Mouse (Mus musculus) MEL (cell line): ENCODE measurements around the gene Npnt. TPM values are rescaled to one million over a fixed set of nuclear protein-coding genes. Genes with fewer than 3 reads are reported as not detected.

Experiments
- DNase-seq: peaks from one replicate; pipeline ENCODE4 v3.0.0; 2011; ENCODE audit warnings: low read depth, low spot score
- H3K27ac ChIP-seq: 2 replicates; pipeline ENCODE4 v1.5.1; 2012; ENCODE audit warnings: low read depth, mild to moderate bottlenecking, control low read depth, low read length, moderate library complexity; ENCODE audit not compliant: control insufficient read depth
- H3K27me3 ChIP-seq, 2 experiments: fragments of 150-350 bp in 1 of 2; sonication (generic) in 1 of 2; 2 replicates each; pipeline ENCODE4 v1.6.1; 2012; ENCODE audit warnings: low read length in 2 of 2, mild to moderate bottlenecking in 2 of 2, improper control_type of control experiment in 1 of 2, moderate library complexity in 1 of 2; ENCODE audit not compliant: insufficient read depth in 2 of 2, control insufficient read depth in 1 of 2
- H3K36me3 ChIP-seq, 2 experiments: 2 replicates each; pipeline ENCODE4 v1.6.1; 2012 to 2014; ENCODE audit warnings: low read length in 2 of 2, improper control_type of control experiment in 1 of 2, inconsistent platforms in 1 of 2, mild to moderate bottlenecking in 1 of 2; ENCODE audit not compliant: insufficient read depth in 2 of 2, control insufficient read depth in 1 of 2
- H3K4me1 ChIP-seq, 2 experiments: fragments of 150-350 bp in 1 of 2; sonication (generic) in 1 of 2; 2 replicates each; pipeline ENCODE4 v1.6.1; 2012; ENCODE audit warnings: low read length in 2 of 2, improper control_type of control experiment in 1 of 2, mild to moderate bottlenecking in 1 of 2; ENCODE audit not compliant: insufficient read depth in 2 of 2, control insufficient read depth in 1 of 2
- H3K4me3 ChIP-seq, 2 experiments: fragments of 150-350 bp in 1 of 2; sonication (generic) in 1 of 2; 2 replicates each; pipeline ENCODE4 v1.5.1; 2012; ENCODE audit warnings: low read depth in 2 of 2, low read length in 2 of 2, mild to moderate bottlenecking in 2 of 2, moderate library complexity in 2 of 2, control low read depth in 1 of 2, improper control_type of control experiment in 1 of 2; ENCODE audit not compliant: control insufficient read depth in 1 of 2, insufficient read depth in 1 of 2
- H3K79me2 ChIP-seq: 2 replicates; pipeline ENCODE4 v1.6.1; 2012; ENCODE audit warnings: mild to moderate bottlenecking, low read length, moderate library complexity; ENCODE audit not compliant: control insufficient read depth, poor library complexity, insufficient read depth
- H3K9ac ChIP-seq: 2 replicates; pipeline ENCODE4 v1.6.1; 2012; ENCODE audit warnings: low read depth, mild to moderate bottlenecking, control low read depth, low read length, moderate library complexity; ENCODE audit not compliant: control insufficient read depth, poor library complexity, severe bottlenecking
- H3K9me3 ChIP-seq: fragments of 150-350 bp; sonication (generic); replicated peaks from 2 replicates; pipeline ENCODE4 v1.6.1; 2012; ENCODE audit warnings: mild to moderate bottlenecking, low read length, improper control_type of control experiment, moderate library complexity; ENCODE audit not compliant: insufficient read depth
- BHLHE40 ChIP-seq: IDR thresholded peaks from 2 replicates; pipeline ENCODE4 v1.6.1; 2012; ENCODE audit warnings: low read depth, mild to moderate bottlenecking, inconsistent platforms, low read length, improper control_type of control experiment, borderline replicate concordance
- CHD1 ChIP-seq: IDR thresholded peaks from 2 replicates; pipeline ENCODE4 v1.6.1; 2012; ENCODE audit warnings: low read depth, mild to moderate bottlenecking, inconsistent platforms, low read length, improper control_type of control experiment
- CHD2 ChIP-seq: IDR thresholded peaks from 2 replicates; pipeline ENCODE4 v1.6.1; 2011; ENCODE audit warnings: low read length, improper control_type of control experiment
- ELF1 ChIP-seq: IDR thresholded peaks from 2 replicates; pipeline ENCODE4 v1.6.1; 2014; ENCODE audit warnings: low read depth, mild to moderate bottlenecking, inconsistent platforms, low read length, improper control_type of control experiment, moderate library complexity
- ETS1 ChIP-seq: IDR thresholded peaks from 2 replicates; pipeline ENCODE4 v1.6.1; 2012; ENCODE audit warnings: low read depth, mild to moderate bottlenecking, inconsistent platforms, low read length, improper control_type of control experiment, moderate library complexity
- GABPA ChIP-seq: IDR thresholded peaks from 2 replicates; pipeline ENCODE4 v1.6.1; 2012; ENCODE audit warnings: low read depth, mild to moderate bottlenecking, inconsistent platforms, low read length, improper control_type of control experiment, moderate library complexity
- GATA1 ChIP-seq: IDR thresholded peaks from 2 replicates; pipeline ENCODE4 v1.6.1; 2011; ENCODE audit warnings: low read depth, low read length, improper control_type of control experiment
- JUND ChIP-seq: IDR thresholded peaks from 2 replicates; pipeline ENCODE4 v1.6.1; 2011; ENCODE audit warnings: low read depth, mild to moderate bottlenecking, improper control_type of control experiment, low read length
- KAT2A ChIP-seq: conservative IDR thresholded peaks from 2 replicates; pipeline ENCODE4 v1.6.1; 2012; ENCODE audit warnings: low read depth, low read length, improper control_type of control experiment, inconsistent platforms
- MAZ ChIP-seq: IDR thresholded peaks from 2 replicates; pipeline ENCODE4 v1.6.1; 2012; ENCODE audit warnings: low read depth, mild to moderate bottlenecking, inconsistent platforms, low read length, improper control_type of control experiment
- MXI1 ChIP-seq: IDR thresholded peaks from 2 replicates; pipeline ENCODE4 v1.6.1; 2011; ENCODE audit warnings: mild to moderate bottlenecking, low read depth, low read length, improper control_type of control experiment
- MYB ChIP-seq: IDR thresholded peaks from 2 replicates; pipeline ENCODE4 v1.6.1; 2011; ENCODE audit warnings: mild to moderate bottlenecking, low read depth, low read length, improper control_type of control experiment
- MYC ChIP-seq: IDR thresholded peaks from 2 replicates; pipeline ENCODE4 v1.6.1; 2011; ENCODE audit warnings: low read depth, mild to moderate bottlenecking, low read length, improper control_type of control experiment, moderate library complexity
- NELFE ChIP-seq: IDR thresholded peaks from 2 replicates; pipeline ENCODE4 v1.6.1; 2011; ENCODE audit warnings: low read depth, low read length, improper control_type of control experiment
- POLR2AphosphoS2 ChIP-seq: IDR thresholded peaks from 2 replicates; pipeline ENCODE4 v1.6.1; 2011; ENCODE audit warnings: low read length, improper control_type of control experiment
- POLR2AphosphoS5 ChIP-seq: IDR thresholded peaks from 2 replicates; pipeline ENCODE4 v1.6.1; 2012; ENCODE audit warnings: low read depth, borderline replicate concordance, mild to moderate bottlenecking, inconsistent platforms, low read length, moderate library complexity, mixed read lengths
- RCOR1 ChIP-seq: IDR thresholded peaks from 2 replicates; pipeline ENCODE4 v1.6.1; 2012; ENCODE audit warnings: low read depth, mild to moderate bottlenecking, inconsistent platforms, low read length, improper control_type of control experiment
- SMC3 ChIP-seq: IDR thresholded peaks from 2 replicates; pipeline ENCODE4 v1.6.1; 2011; ENCODE audit warnings: low read depth, low read length, improper control_type of control experiment
- UBTF ChIP-seq: IDR thresholded peaks from 2 replicates; pipeline ENCODE4 v1.6.1; 2012; ENCODE audit warnings: low read depth, mild to moderate bottlenecking, inconsistent platforms, low read length, improper control_type of control experiment, moderate library complexity, borderline replicate concordance; ENCODE audit not compliant: insufficient read depth
- USF2 ChIP-seq, 2 experiments: IDR thresholded peaks; 2 replicates each; pipeline ENCODE4 v1.6.1; 2011 to 2012; ENCODE audit warnings: improper control_type of control experiment in 2 of 2, low read length in 2 of 2, borderline replicate concordance in 1 of 2, inconsistent platforms in 1 of 2, low read depth in 1 of 2, mild to moderate bottlenecking in 1 of 2; ENCODE audit not compliant: insufficient read depth in 1 of 2
- ZKSCAN1 ChIP-seq: IDR thresholded peaks from 2 replicates; pipeline ENCODE4 v1.6.1; 2012; ENCODE audit warnings: low read depth, mild to moderate bottlenecking, inconsistent platforms, low read length, improper control_type of control experiment, moderate library complexity
- ZMIZ1 ChIP-seq: IDR thresholded peaks from 2 replicates; pipeline ENCODE4 v1.6.1; 2012; ENCODE audit warnings: low read depth, mild to moderate bottlenecking, inconsistent platforms, low read length, improper control_type of control experiment, moderate library complexity
- ZNF384 ChIP-seq: IDR thresholded peaks from 2 replicates; pipeline ENCODE4 v1.6.1; 2012; ENCODE audit warnings: low read depth, mild to moderate bottlenecking, inconsistent platforms, low read length, improper control_type of control experiment
- polyA plus RNA-seq, 2 experiments: library from polyadenylated mRNA; stranded (reverse) in 1 of 2; unstranded in 1 of 2; fragments of >175 nt in 1 of 2; fragments of >200 nt in 1 of 2; gene quantifications; 2 replicates each; pipeline versions ENCODE4 v1.2.1 to v1.2.4; 2012; ENCODE audit warnings: low replicate concordance in 2 of 2, low read depth in 1 of 2; ENCODE audit not compliant: insufficient read length in 2 of 2, insufficient read depth in 1 of 2, missing spikeins in 1 of 2
- total RNA-seq: library from RNA; depleted of rRNA; stranded (reverse); fragments of 300-350 nt; gene quantifications from 2 replicates; pipeline ENCODE4 v1.2.3, GENCODE M21; 2012

Gene Npnt
- total and polyA plus RNA-seq, 3 experiments: 0.06 TPM; not detected in 2

- no peaks in the 10 kb centered on the region for H3K4me1 ChIP-seq
- H3K9ac ChIP-seq: no peak overlapping the region
- no peak overlapping the region for H3K27ac ChIP-seq
- H3K27me3 ChIP-seq: no peaks in the 10 kb centered on the region
- DNase-seq: no peak
- H3K9me3 ChIP-seq: no peaks in the 10 kb centered on the region
- H3K36me3 ChIP-seq: no peaks in the 10 kb centered on the region; a peak in 1 of 4 replicates
- no peaks in the 10 kb centered on the region for H3K79me2 ChIP-seq
- H3K4me3 ChIP-seq: no peak overlapping the region
- TF ChIP-seq BHLHE40 (no peak), CHD1 (no peak), ZMIZ1 (no peak), RCOR1 (no peak), USF2 (IDR thresholded peaks at IDR 0.05; ENCODE audit: borderline replicate concordance in 1 of 2, insufficient read depth in 1 of 2, low read depth in 1 of 2, low read length in 2 of 2) (no peak), POLR2AphosphoS2 (no peak), MXI1 (no peak), MYB (no peak), SMC3 (no peak), GATA1 (no peak), MAZ (no peak), ETS1 (no peak)
Measured at GRCm38 (mm10) chr3:132983845-132984485, 33.9 kb upstream of the Npnt start.

- no peaks in the 10 kb centered on the region for H3K4me1 ChIP-seq
- H3K27ac ChIP-seq: no peak overlapping the region
- H3K36me3 ChIP-seq: no peaks in the 10 kb centered on the region; a peak in 1 of 4 replicates
- no peaks in the 10 kb centered on the region for H3K9me3 ChIP-seq
- TF ChIP-seq NELFE: no peak
- TF ChIP-seq POLR2AphosphoS2: no peak
- TF ChIP-seq MYC: no peak
- TF ChIP-seq ZKSCAN1: no peak
- no peak for TF ChIP-seq CHD2
- TF ChIP-seq GABPA: no peak
- no peak for TF ChIP-seq MYB
- no peak for TF ChIP-seq CHD1
- TF ChIP-seq GATA1: no peak
- TF ChIP-seq POLR2AphosphoS5: no peak
- no peak for TF ChIP-seq ELF1
- TF ChIP-seq KAT2A: no peak
- TF ChIP-seq JUND: no peak
- TF ChIP-seq ZNF384: no peak
- TF ChIP-seq UBTF: no peak
- no peak overlapping the region for H3K9ac ChIP-seq
- no peak overlapping the region for H3K4me3 ChIP-seq
- no peak for DNase-seq
- no peaks in the 10 kb centered on the region for H3K79me2 ChIP-seq
- H3K27me3 ChIP-seq: no peaks in the 10 kb centered on the region
Measured at GRCm38 (mm10) chr3:132981968-132982367, 31.9 kb upstream of the Npnt start.
